Mouse (Mus musculus): ENCODE measurements at regions not wholly inside any gene's neighbourhood (a gene's known extent, or its start where the extent isn't known, plus 50 kb on each side); places are given as distances from the start of the nearest gene placed in this dataset.

GRCm38 (mm10) chr17:67409911-67410310 is 55.7 kb upstream of the Ptprm start:
- 66% methylated on average over 2 of the region's 2 CpGs for WGBS
- no peak overlapping the region for H3K27ac ChIP-seq
- no peaks in the 10 kb centered on the region for H3K36me3 ChIP-seq
- no peaks in the 10 kb centered on the region for H3K9me3 ChIP-seq
- H3K4me3 ChIP-seq (replicated peaks) = no peak overlapping the region
- no peak overlapping the region for H3K4me2 ChIP-seq
- no peak for ATAC-seq (ENCODE audit: insufficient read depth, low FRiP score, low read depth)
- no peaks in the 10 kb centered on the region for H3K27me3 ChIP-seq (replicated peaks)
- no peaks in the 10 kb centered on the region for H3K4me1 ChIP-seq
- no peak overlapping the region for H3K9ac ChIP-seq

- no peak overlapping the region for H3K9ac ChIP-seq
- no peak overlapping the region for H3K4me2 ChIP-seq
- no peaks in the 10 kb centered on the region for H3K9me3 ChIP-seq
- 83% methylated on average over 2 of the region's 2 CpGs for WGBS
- no peaks in the 10 kb centered on the region for H3K36me3 ChIP-seq
- no peaks in the 10 kb centered on the region for H3K4me1 ChIP-seq
- no peak overlapping the region for H3K27ac ChIP-seq
- no peak overlapping the region for H3K4me3 ChIP-seq (replicated peaks)
- no peak for ATAC-seq (ENCODE audit: insufficient read depth, low FRiP score, low read depth)
- H3K27me3 ChIP-seq (replicated peaks) = no peaks in the 10 kb centered on the region
Observed at GRCm38 (mm10) chr17:67405934-67406333, 51.7 kb upstream of the Ptprm start.

Data from stomach, embryonic 15.5 days (tissue).